Mouse (Mus musculus): ENCODE measurements at regions not wholly inside any gene's neighbourhood (a gene's known extent, or its start where the extent isn't known, plus 50 kb on each side); places are given as distances from the start of the nearest gene placed in this dataset.

- no peak for DNase-seq (ENCODE audit: low spot score in 2 of 2)
Observed at GRCm38 (mm10) chr1:61418396-61418795, 220.2 kb upstream of the Pard3b start.

GRCm38 (mm10) chr1:61419839-61420238 lies 218.8 kb upstream of the Pard3b start:
- DNase-seq (ENCODE audit: low spot score in 2 of 2), result no peak

- no peak for DNase-seq (ENCODE audit: low spot score in 2 of 2)
Observed at GRCm38 (mm10) chr1:61423253-61423652, 215.4 kb upstream of the Pard3b start.

GRCm38 (mm10) chr1:61428706-61429501 lies 209.7 kb upstream of the Pard3b start:
- no peak for DNase-seq (ENCODE audit: low spot score in 2 of 2)

GRCm38 (mm10) chr1:61437603-61438002 lies 201.0 kb upstream of the Pard3b start:
- DNase-seq (ENCODE audit: low spot score in 2 of 2), result no peak

- no peak for DNase-seq (ENCODE audit: low spot score in 2 of 2)
Observed at GRCm38 (mm10) chr1:61461435-61461834, 177.2 kb upstream of the Pard3b start.

GRCm38 (mm10) chr1:61470617-61471214 lies 167.9 kb upstream of the Pard3b start:
- DNase-seq (ENCODE audit: low spot score in 2 of 2), result no peak

GRCm38 (mm10) chr1:61471779-61472578 lies 166.6 kb upstream of the Pard3b start:
- DNase-seq (ENCODE audit: low spot score in 2 of 2), result no peak

- no peak for DNase-seq (ENCODE audit: low spot score in 2 of 2)
Observed at GRCm38 (mm10) chr1:61472579-61473242, 165.9 kb upstream of the Pard3b start.

GRCm38 (mm10) chr1:61485459-61485858 lies 153.2 kb upstream of the Pard3b start:
- no peak for DNase-seq (ENCODE audit: low spot score in 2 of 2)

- DNase-seq (ENCODE audit: low spot score in 2 of 2), result no peak
Observed at GRCm38 (mm10) chr1:61524886-61525285, 113.7 kb upstream of the Pard3b start.

- no peak for DNase-seq (ENCODE audit: low spot score in 2 of 2)
Observed at GRCm38 (mm10) chr1:61525881-61526280, 112.7 kb upstream of the Pard3b start.

- DNase-seq (ENCODE audit: low spot score in 2 of 2), result no peak
Observed at GRCm38 (mm10) chr1:61528757-61529156, 109.9 kb upstream of the Pard3b start.

- no peak for DNase-seq (ENCODE audit: low spot score in 2 of 2)
Observed at GRCm38 (mm10) chr1:61530166-61530565, 108.5 kb upstream of the Pard3b start.

GRCm38 (mm10) chr1:61531487-61531886 lies 107.1 kb upstream of the Pard3b start:
- DNase-seq (ENCODE audit: low spot score in 2 of 2), result no peak

- no peak for DNase-seq (ENCODE audit: low spot score in 2 of 2)
Observed at GRCm38 (mm10) chr1:61540081-61540480, 98.5 kb upstream of the Pard3b start.

GRCm38 (mm10) chr1:61541166-61541565 lies 97.5 kb upstream of the Pard3b start:
- no peak for DNase-seq (ENCODE audit: low spot score in 2 of 2)

GRCm38 (mm10) chr1:61552577-61553517 lies 85.8 kb upstream of the Pard3b start:
- DNase-seq (ENCODE audit: low spot score in 2 of 2), result no peak

- DNase-seq (ENCODE audit: low spot score in 2 of 2), result no peak
Observed at GRCm38 (mm10) chr1:61559514-61559913, 79.1 kb upstream of the Pard3b start.

- DNase-seq (ENCODE audit: low spot score in 2 of 2), result no peak
Observed at GRCm38 (mm10) chr1:61562091-61562490, 76.5 kb upstream of the Pard3b start.

GRCm38 (mm10) chr1:61565471-61565870 lies 73.2 kb upstream of the Pard3b start:
- no peak for DNase-seq (ENCODE audit: low spot score in 2 of 2)
